In genomic region chr1:164733741-164734140, GRCm38 (mm10) we compare ENCODE assay signal across 17 mouse cellular contexts.
"Had no signal": no experiment of that assay in that cellular context is flagged by ENCODE, and none has a peak within 500 bp of the region (broad histone marks: within the 10 kb centered on the region; RNA-seq: fewer than 3 reads in every experiment).

No protein-coding gene starts in this region.

- ATAC-seq: lung, postnatal 0 days; midbrain, embryonic 13.5 days; midbrain, embryonic 15.5 days had no signal

- H3K4me3 ChIP-seq: lung, embryonic 15.5 days; megakaryocyte, embryonic 14.5 days; midbrain, embryonic 13.5 days; midbrain, embryonic 15.5 days; neural tube, embryonic 12.5 days; stomach, embryonic 15.5 days had no signal

- H3K4me1 ChIP-seq: lung, embryonic 15.5 days; megakaryocyte, embryonic 14.5 days; midbrain, embryonic 13.5 days; midbrain, embryonic 15.5 days; neural tube, embryonic 12.5 days; stomach, embryonic 15.5 days had no signal

- DNase-seq: lung, adult 2 months; lung, postnatal 14 days; lung, postnatal 36 days; right cerebral cortex, postnatal 14 days; thymus, adult 2 months; thymus, postnatal 25 days; thymus, postnatal 4 days had no signal

- H3K9ac ChIP-seq: lung, embryonic 15.5 days; midbrain, embryonic 13.5 days; midbrain, embryonic 15.5 days; neural tube, embryonic 12.5 days; stomach, embryonic 15.5 days had no signal

- H3K4me2 ChIP-seq: lung, embryonic 15.5 days; midbrain, embryonic 11.5 days; midbrain, embryonic 13.5 days; midbrain, embryonic 15.5 days; neural tube, embryonic 12.5 days; stomach, embryonic 15.5 days had no signal

- H3K27me3 ChIP-seq: lung, embryonic 15.5 days; megakaryocyte, embryonic 14.5 days; midbrain, embryonic 13.5 days; midbrain, embryonic 15.5 days; neural tube, embryonic 12.5 days; stomach, embryonic 15.5 days had no signal

- H3K27ac ChIP-seq: lung, embryonic 15.5 days; macrophage; midbrain, embryonic 13.5 days; midbrain, embryonic 15.5 days; neural tube, embryonic 12.5 days; stomach, embryonic 15.5 days; stomach, postnatal 0 days had no signal

- H3K9me3 ChIP-seq: lung, embryonic 15.5 days; megakaryocyte, embryonic 14.5 days; midbrain, embryonic 13.5 days; midbrain, embryonic 15.5 days; neural tube, embryonic 12.5 days; stomach, embryonic 15.5 days had no signal

- H3K36me3 ChIP-seq: lung, embryonic 15.5 days; midbrain, embryonic 13.5 days; midbrain, embryonic 15.5 days; neural tube, embryonic 12.5 days; stomach, embryonic 15.5 days had no signal
